Mouse (Mus musculus): ENCODE measurements around the gene Lyve1. TPM values are rescaled to one million over a fixed set of nuclear protein-coding genes. Genes with fewer than 3 reads are reported as not detected.

Lyve1 gene
- polyA plus RNA-seq, 1 experiment from 2014 or later: 1.2 TPM

DNA sequence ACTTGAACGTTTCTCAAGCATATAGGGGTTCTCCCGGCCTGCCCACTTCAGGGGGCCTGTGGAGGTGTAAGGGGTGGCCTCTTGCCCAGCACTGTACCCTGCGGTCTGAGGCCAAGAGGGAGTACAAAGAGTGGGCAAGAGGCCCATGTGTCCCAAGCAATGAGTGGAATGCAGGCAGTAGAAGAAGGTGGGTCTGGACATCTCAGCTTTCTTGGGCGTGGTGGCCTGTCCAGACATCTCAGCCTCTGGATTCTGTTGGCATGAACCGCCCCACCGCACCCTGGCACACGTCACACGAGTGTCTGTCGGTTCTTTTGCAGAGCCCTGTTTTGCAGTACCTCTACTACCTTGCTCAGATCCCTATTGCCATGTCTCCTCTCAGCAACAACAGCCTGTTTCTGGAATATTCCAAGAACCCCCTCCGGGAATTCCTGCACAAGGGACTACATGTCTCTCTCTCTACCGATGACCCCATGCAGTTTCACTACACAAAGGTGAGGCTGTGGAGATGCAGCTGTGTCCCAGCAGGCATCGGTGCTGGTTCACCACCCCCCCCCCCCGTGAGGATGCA is 55.5 kb downstream of the Lyve1 start:
- Histone ChIP-seq H3K9ac (no peak overlapping the region), H3K4me1 (0 out of 2 replicates have a peak, but pooled peaks cover 5% of the 10 kb centered on the region), H3K4me2 (replicated peaks) (no peak overlapping the region), H3K4me3 (no peak overlapping the region), H3K27ac (no peak overlapping the region), H3K36me3 (peaks cover 2% of the 10 kb centered on the region; the same call in 1 of the 2 replicates), H3K27me3 (no peaks in the 10 kb centered on the region), H3K9me3 (no peaks in the 10 kb centered on the region)
- ATAC-seq (ENCODE audit: insufficient number of reproducible peaks, insufficient read depth, low FRiP score, low TSS enrichment): no peak
- WGBS: 92% methylated on average over 13 of the region's 13 CpGs

DNA sequence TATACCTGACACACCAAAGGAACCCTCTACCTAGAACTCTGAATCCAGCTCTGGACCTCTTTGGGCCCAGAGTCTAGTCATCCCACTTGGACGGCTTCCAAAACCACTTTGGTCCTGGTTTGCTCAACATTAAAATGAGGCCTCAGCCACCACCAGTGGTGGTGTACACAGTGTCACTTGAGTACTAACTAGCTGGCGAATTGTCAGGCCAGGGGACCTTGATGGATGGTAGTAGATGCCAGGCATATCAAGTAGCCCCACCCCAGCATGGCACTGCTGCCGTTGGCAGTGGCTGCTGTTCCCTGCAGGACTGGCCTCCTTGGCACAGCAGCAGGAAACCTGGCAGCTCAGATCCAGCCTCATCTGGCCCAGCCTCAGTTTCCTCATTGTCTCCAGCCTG is 58.8 kb downstream of the Lyve1 start:
- Histone ChIP-seq H3K27ac (no peak overlapping the region), H3K4me2 (replicated peaks) (no peak overlapping the region), H3K4me1 (0 out of 2 replicates have a peak, but pooled peaks cover 3% of the 10 kb centered on the region), H3K27me3 (no peaks in the 10 kb centered on the region), H3K9me3 (no peaks in the 10 kb centered on the region), H3K9ac (no peak overlapping the region), H3K4me3 (no peak overlapping the region), H3K36me3 (no peaks in the 10 kb centered on the region)
- ATAC-seq (ENCODE audit: insufficient number of reproducible peaks, insufficient read depth, low FRiP score, low TSS enrichment): no peak
- WGBS: 81% methylated on average over 3 of the region's 3 CpGs

DNA sequence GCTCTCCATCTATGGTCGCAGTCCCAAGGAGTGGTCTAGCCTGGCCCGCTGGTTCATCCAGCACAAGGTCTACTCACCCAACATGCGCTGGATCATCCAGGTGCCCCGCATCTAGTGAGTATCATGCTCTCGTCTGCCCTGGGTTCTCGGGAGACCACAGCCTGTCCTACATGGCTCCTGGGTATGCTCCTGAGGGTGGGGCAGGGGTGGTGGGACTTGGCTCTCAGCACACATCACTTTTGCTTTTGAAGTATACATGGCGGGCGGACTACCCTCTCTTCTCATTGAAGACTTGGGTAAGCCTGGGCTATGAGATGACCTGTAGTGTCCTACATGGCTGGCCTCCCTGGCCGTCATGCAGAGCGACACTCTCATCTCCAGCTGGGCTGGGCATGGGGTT is 59.9 kb downstream of the Lyve1 start:
- 92% methylated on average over 10 of the region's 10 CpGs for WGBS
- Histone ChIP-seq H3K4me1 (0 out of 2 replicates have a peak, but pooled peaks cover 4% of the 10 kb centered on the region), H3K27ac (no peak overlapping the region), H3K4me2 (replicated peaks) (no peak overlapping the region), H3K9ac (no peak overlapping the region), H3K4me3 (no peak overlapping the region), H3K27me3 (no peaks in the 10 kb centered on the region), H3K9me3 (no peaks in the 10 kb centered on the region), H3K36me3 (no peaks in the 10 kb centered on the region)
- ATAC-seq (ENCODE audit: insufficient number of reproducible peaks, insufficient read depth, low FRiP score, low TSS enrichment): no peak

DNA sequence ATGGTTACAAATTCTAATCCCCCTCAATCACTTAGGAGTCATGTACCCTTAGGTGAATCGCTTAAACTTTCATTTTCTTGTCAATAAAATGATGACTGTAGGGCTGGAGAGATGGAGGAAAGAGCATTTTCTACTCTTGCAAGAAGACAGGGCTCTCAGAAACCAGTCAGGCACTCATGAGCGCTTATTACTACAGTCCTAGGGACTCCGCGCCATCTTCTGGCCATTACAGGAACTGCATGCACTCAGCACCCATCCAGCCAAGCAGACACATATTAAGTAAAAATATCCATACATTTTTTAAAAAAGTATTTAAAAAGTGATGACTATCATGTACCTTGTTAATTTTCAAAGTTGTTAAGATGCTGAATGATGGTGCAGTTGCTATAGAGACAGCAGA is 62.0 kb downstream of the Lyve1 start:
- no peaks in the 10 kb centered on the region for H3K27me3 ChIP-seq
- 2% methylated on average over 4 of the region's 4 CpGs for WGBS
- ATAC-seq (ENCODE audit: insufficient number of reproducible peaks, insufficient read depth, low FRiP score, low TSS enrichment): no peak

More for the DNA sequence above, 62.0 kb downstream of the Lyve1 start:
- Histone ChIP-seq H3K27ac (no peak overlapping the region), H3K4me2 (replicated peaks) (no peak overlapping the region), H3K9ac (no peak overlapping the region), H3K4me3 (no peak overlapping the region), H3K4me1 (0 out of 2 replicates have a peak, but pooled peaks cover 4% of the 10 kb centered on the region), H3K9me3 (no peaks in the 10 kb centered on the region), H3K36me3 (no peaks in the 10 kb centered on the region)

Small RNA genes lying within 50 kb of the gene (microRNA-seq; reads per million reads assigned to microRNA genes)
- not detected for gene Gm47282

Other genes starting within 250 kb of the Lyve1 start
- gene Sbf2, start 248.3 kb downstream of the Lyve1 start, polyA plus RNA-seq (2016; fragmentation: Nextera tagmentation; extraction: Ambion mirVana): 34.6 and 35.2 TPM in 2 replicates
- gene Adm, start 235.6 kb downstream of the Lyve1 start, polyA plus RNA-seq (2016; fragmentation: Nextera tagmentation; extraction: Ambion mirVana): 1.9 and 2.1 TPM in 2 replicates
- 1.9 and 3.2 TPM in 2 replicates for gene Ampd3, start 95.0 kb downstream of the Lyve1 start, polyA plus RNA-seq (2016; fragmentation: Nextera tagmentation; extraction: Ambion mirVana)
- 17.2 and 19.9 TPM in 2 replicates for gene Rnf141, start 18.8 kb downstream of the Lyve1 start, polyA plus RNA-seq (2016; fragmentation: Nextera tagmentation; extraction: Ambion mirVana)
- 1.2 and 1.5 TPM in 2 replicates for gene Mrvi1, start 119.2 kb upstream of the Lyve1 start, polyA plus RNA-seq (2016; fragmentation: Nextera tagmentation; extraction: Ambion mirVana)
- gene Ctr9, start 165.7 kb upstream of the Lyve1 start, polyA plus RNA-seq (2016; fragmentation: Nextera tagmentation; extraction: Ambion mirVana): 89.7 and 94.5 TPM in 2 replicates
- gene Eif4g2, start 219.8 kb upstream of the Lyve1 start, polyA plus RNA-seq (2016; fragmentation: Nextera tagmentation; extraction: Ambion mirVana): 989 and 1,084 TPM in 2 replicates

Data from embryonic facial prominence, embryonic 12.5 days (tissue).